Mouse (Mus musculus) spleen, adult 2 months (tissue): ENCODE measurements around the gene A930002H24Rik. TPM values are rescaled to one million over a fixed set of nuclear protein-coding genes. Genes with fewer than 3 reads are reported as not detected.
"Not testable (repeated sequence)": the region's sequence is repeated elsewhere in the genome, so short reads cannot be mapped to it uniquely, and the experiment has no call there.

ENCODE experiments used
- DNase-seq, 2 experiments: peaks; one replicate each; pipeline versions ENCODE4 v3.0.0 to v3.0.0-alpha.2; 2012 to 2021; ENCODE audit warnings: low spot score in 2 of 2, low read depth in 1 of 2
- H3K27ac ChIP-seq: fragments of 200-500 bp; 2 replicates; pipeline ENCODE4 v1.5.1; 2012; ENCODE audit warnings: low read length, inconsistent platforms; ENCODE audit not compliant: insufficient read depth
- H3K27me3 ChIP-seq: fragments of 200-500 bp; 2 replicates; pipeline ENCODE4 v1.6.1; 2012; ENCODE audit warnings: mild to moderate bottlenecking, moderate library complexity, low read length, inconsistent platforms; ENCODE audit not compliant: control insufficient read depth, insufficient read depth
- H3K36me3 ChIP-seq: fragments of 200-500 bp; 2 replicates; pipeline ENCODE4 v1.6.1; 2012; ENCODE audit warnings: mild to moderate bottlenecking, low read length, inconsistent platforms; ENCODE audit not compliant: control insufficient read depth, insufficient read depth
- H3K4me1 ChIP-seq: fragments of 200-500 bp; 2 replicates; pipeline ENCODE4 v1.6.1; 2011; ENCODE audit warnings: inconsistent platforms; ENCODE audit not compliant: control insufficient read depth, insufficient read depth, insufficient read length
- H3K4me3 ChIP-seq: fragments of 200-500 bp; 2 replicates; pipeline ENCODE4 v1.5.1; 2011; ENCODE audit warnings: mild to moderate bottlenecking, inconsistent platforms; ENCODE audit not compliant: insufficient read depth, insufficient read length; ENCODE audit errors: extremely low read depth
- CTCF ChIP-seq: fragments of 200-500 bp; IDR thresholded peaks from 2 replicates; pipeline ENCODE4 v1.5.1; 2011; ENCODE audit warnings: mild to moderate bottlenecking, inconsistent platforms; ENCODE audit not compliant: insufficient read depth, insufficient read length, insufficient replicate concordance; ENCODE audit errors: extremely low read depth
- POLR2A ChIP-seq: fragments of 200-500 bp; IDR thresholded peaks from 2 replicates; pipeline ENCODE4 v1.6.1; 2011; ENCODE audit warnings: low read depth, low read length, inconsistent platforms
- WGBS: fragments of 180-500 bp; shearing (Covaris S2); methylation state at CpG from one replicate; pipeline ENCODE4 v1.1.7; 2018; 5-methylcytosine and 5-hydroxymethylcytosine counted together
- polyA plus RNA-seq: library from polyadenylated mRNA; depleted of rRNA; stranded (reverse); fragments of >200 nt; gene quantifications from 2 replicates; pipeline ENCODE4 v1.2.3, GENCODE M21; 2012

The A930002H24Rik gene
- polyA plus RNA-seq, 1 experiment: 0.43 TPM

DNA sequence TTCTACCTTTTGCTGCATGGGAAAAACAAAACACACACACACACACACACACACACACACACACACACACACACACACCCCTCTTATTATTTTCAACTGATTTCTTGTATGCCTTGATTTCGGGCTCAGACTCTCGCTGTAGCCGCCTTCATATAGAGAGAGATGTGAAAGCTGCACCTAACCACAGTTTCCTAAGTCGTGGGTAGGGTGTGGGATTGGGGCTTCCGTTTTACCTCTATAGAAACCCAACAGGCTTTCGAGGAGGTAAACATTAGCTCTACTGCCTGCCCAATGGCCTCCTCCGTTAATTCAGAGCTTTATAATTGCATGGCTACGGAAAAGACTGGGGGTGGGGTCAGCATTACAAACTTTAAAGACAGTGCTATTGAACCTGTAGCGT, 13.6 kb downstream of the A930002H24Rik start:
- Histone ChIP-seq H3K27me3 (peaks cover 6% of the 10 kb centered on the region; the same call in 1 of the 2 replicates), H3K4me3 (no peak overlapping the region), H3K36me3 (no peaks in the 10 kb centered on the region), H3K27ac (no peak overlapping the region), H3K4me1 (no peaks in the 10 kb centered on the region)
- TF ChIP-seq CTCF: no peak
- no peak for TF ChIP-seq POLR2A
- WGBS: 11% methylated on average over 9 of the region's 9 CpGs
- peak in 1 of 2 experiments; percentile 32 for DNase-seq

DNA sequence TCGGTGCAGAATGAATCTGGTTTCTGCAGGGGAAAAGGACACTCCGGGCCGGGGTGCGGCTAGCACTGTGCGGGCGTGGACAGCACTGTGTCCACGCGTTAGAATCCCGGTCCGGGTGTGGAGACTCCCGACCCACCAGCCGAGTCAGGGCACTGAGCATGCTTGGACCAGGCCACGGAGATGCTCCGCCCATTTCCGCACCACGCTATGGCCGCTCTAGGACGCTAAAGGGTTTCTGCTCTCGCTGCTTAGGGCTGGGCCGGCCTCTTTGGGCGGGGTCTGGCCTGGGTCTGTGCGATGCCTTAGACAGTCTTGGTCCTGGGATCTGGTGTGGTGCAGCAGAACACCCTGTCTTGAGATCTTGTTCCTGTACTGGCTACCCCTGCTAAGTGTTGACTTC, 14.0 kb downstream of the A930002H24Rik start:
- Histone ChIP-seq H3K27me3 (peaks cover 6% of the 10 kb centered on the region; the same call in 1 of the 2 replicates), H3K4me3 (peak overlapping the region; percentile 46; the same call in 1 of the 2 replicates), H3K36me3 (no peaks in the 10 kb centered on the region), H3K4me1 (no peaks in the 10 kb centered on the region), H3K27ac (no peak overlapping the region)
- 2% methylated on average over 22 of the region's 22 CpGs for WGBS
- DNase-seq: peak in 1 of 2 experiments; percentile 25
- TF ChIP-seq CTCF: no peak

DNA sequence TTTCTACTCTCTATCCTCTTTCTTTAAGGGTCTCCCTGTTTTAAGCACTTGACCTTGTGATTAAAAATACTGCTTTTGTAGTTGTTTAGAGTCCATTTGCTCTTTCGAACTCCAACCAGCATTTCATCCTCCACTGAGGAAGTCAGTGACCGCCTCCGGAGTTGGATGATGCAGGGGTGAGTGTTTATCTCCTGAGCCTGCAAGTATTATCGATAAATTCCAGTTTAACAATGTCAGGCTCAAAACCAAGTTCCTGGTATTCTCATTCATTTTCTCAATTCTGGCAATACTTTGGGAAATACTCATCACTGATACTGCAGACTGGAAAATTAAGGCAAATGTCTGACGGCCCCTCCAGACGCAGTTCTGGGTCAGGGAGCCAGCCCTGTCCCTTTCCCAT, 14.4 kb downstream of the A930002H24Rik start:
- H3K27ac ChIP-seq: no peak overlapping the region
- TF ChIP-seq CTCF (no peak), POLR2A (no peak)
- DNase-seq: no peak
- H3K27me3 ChIP-seq: peaks cover 6% of the 10 kb centered on the region; the same call in 1 of the 2 replicates
- H3K4me1 ChIP-seq: no peaks in the 10 kb centered on the region
- WGBS: 6% methylated on average over 6 of the region's 6 CpGs
- no peaks in the 10 kb centered on the region for H3K36me3 ChIP-seq
- peak overlapping the region; percentile 46; the same call in 1 of the 2 replicates for H3K4me3 ChIP-seq

DNA sequence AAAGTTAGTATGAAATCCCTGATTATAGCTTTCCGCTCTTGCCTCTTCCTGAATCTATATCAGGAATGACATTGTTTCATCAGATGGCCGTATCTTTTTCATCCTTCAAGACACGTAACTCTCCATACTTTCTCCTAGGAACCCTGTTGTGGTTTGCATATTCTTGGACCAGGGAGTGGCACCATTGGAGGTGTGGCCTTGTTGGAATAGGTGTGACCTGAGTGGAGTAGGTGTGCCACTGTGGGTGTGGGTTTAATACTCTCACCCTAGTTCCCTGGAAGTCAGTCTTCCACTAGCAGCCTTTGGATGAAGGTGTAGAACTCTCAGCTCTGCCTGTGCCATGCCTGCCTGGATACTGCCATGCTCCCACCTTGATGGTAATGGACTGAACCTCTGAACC, 17.8 kb downstream of the A930002H24Rik start:
- not testable (repeated sequence) for H3K36me3 ChIP-seq, H3K4me1 ChIP-seq, H3K27me3 ChIP-seq, H3K27ac ChIP-seq, H3K4me3 ChIP-seq, DNase-seq
- 97% methylated on average over 3 of the region's 3 CpGs for WGBS

DNA sequence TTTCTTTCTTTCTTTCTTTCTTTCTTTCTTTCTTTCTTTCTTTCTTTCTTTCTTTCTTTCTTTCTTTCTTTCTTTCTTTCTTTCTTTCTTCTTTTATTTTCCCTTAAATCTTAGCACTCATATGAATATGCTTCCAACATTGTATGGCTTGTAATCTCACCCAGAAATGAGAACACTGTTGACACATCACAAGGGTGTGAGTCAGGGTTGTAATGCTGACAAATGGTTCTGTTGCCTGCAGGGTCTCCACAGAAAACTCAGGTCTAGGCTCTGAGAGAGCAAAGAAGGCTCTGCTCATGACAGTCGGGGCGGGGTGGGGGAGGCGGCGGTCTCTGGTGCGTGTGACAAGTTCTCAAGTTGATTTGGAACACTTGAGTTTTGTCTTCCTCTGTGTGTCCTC, 18.7 kb downstream of the A930002H24Rik start:
- WGBS: 91% methylated on average over 5 of the region's 5 CpGs
- TF ChIP-seq POLR2A (no peak), CTCF (no peak)
- DNase-seq: no peak
- Histone ChIP-seq H3K4me1 (no peaks in the 10 kb centered on the region), H3K27ac (no peak overlapping the region), H3K27me3 (peaks cover 4% of the 10 kb centered on the region; the same call in 1 of the 2 replicates), H3K4me3 (no peak overlapping the region), H3K36me3 (no peaks in the 10 kb centered on the region)

DNA sequence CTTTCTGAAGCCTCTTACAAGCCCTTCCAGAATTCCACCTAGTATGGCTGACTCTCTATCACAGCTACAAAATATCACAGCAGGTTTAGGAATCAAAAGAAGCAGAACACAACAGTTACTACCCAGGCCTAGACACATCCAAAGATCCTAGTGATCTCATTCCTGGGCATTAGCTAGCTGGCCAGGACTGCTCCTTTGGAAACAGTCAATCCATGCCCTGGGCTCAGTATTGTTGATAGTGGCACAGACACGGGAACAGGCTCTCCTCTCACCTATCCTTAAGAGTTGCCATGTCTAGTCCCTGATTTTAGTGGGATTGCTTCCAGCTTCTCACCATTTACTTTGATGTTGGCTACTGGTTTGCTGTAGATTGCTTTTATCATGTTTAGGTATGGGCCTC, 21.4 kb downstream of the A930002H24Rik start:
- H3K4me3 ChIP-seq: no peak overlapping the region
- 87% methylated on average over 1 of the region's 1 CpGs for WGBS
- no peak overlapping the region for H3K27ac ChIP-seq
- H3K4me1 ChIP-seq: no peaks in the 10 kb centered on the region
- no peak for TF ChIP-seq CTCF
- no peak for TF ChIP-seq POLR2A
- no peaks in the 10 kb centered on the region for H3K27me3 ChIP-seq
- H3K36me3 ChIP-seq: no peaks in the 10 kb centered on the region
- no peak for DNase-seq

DNA sequence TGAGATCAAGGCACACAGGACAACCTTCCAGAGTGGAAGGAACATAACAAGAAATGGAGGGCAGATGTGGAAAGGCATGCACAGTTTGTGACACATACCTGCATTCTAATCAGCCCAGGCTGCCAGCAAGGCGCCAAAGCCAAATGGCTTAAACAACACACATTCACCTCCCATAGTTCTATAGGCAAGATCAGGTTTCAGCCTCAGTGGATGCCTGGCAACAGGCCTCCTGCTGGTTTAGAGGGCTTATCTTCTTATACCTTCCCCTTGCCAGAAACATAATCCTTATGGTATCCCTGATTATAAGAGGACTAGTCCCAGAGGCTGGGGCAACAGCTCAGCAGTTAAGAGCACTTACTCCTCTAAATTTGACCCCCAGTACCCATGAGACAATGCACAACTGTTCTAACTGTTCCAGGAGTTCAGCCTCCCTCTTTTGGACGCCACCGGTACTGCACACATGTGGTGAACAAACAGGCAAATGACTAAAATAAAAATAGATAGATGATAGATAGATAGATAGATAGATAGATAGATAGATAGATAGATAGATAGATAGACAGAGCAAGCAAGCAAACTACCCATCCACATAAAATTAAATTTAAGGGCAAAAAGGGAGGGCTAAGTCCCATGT, 23.8 kb downstream of the A930002H24Rik start:
- Histone ChIP-seq H3K27me3 (no peaks in the 10 kb centered on the region), H3K27ac (no peak overlapping the region), H3K4me1 (no peaks in the 10 kb centered on the region), H3K4me3 (no peak overlapping the region), H3K36me3 (no peaks in the 10 kb centered on the region)
- DNase-seq: no peak
- 96% methylated on average over 3 of the region's 3 CpGs for WGBS
- no peak for TF ChIP-seq CTCF
- TF ChIP-seq POLR2A: no peak
